Mouse (Mus musculus) G1E (cell line): ENCODE measurements around the gene Il5ra.

Experiments
- CTCF ChIP-seq: IDR thresholded peaks from 2 replicates; pipeline ENCODE4 v1.5.1; 2012; ENCODE audit warnings: low read depth, low read length, inconsistent platforms, mixed read lengths
- POLR2AphosphoS5 ChIP-seq: IDR thresholded peaks from 2 replicates; pipeline ENCODE4 v1.6.1; 2012; ENCODE audit warnings: low read depth, low read length, inconsistent platforms; ENCODE audit not compliant: insufficient replicate concordance

- TF ChIP-seq CTCF (no peak), POLR2AphosphoS5 (no peak)
These were observed 43.6 kb upstream of the Il5ra start for GRCm38 (mm10) chr6:106792486-106792885.
